Mouse (Mus musculus): ENCODE measurements around the gene BC037034. TPM values are rescaled to one million over a fixed set of nuclear protein-coding genes. Genes with fewer than 3 reads are reported as not detected.
A peak's percentile ranks its signal among the peaks of the same experiment; 100 is the strongest.

BC037034 gene
- polyA plus RNA-seq, 1 experiment from 2014 or later = 3.9 TPM

DNA sequence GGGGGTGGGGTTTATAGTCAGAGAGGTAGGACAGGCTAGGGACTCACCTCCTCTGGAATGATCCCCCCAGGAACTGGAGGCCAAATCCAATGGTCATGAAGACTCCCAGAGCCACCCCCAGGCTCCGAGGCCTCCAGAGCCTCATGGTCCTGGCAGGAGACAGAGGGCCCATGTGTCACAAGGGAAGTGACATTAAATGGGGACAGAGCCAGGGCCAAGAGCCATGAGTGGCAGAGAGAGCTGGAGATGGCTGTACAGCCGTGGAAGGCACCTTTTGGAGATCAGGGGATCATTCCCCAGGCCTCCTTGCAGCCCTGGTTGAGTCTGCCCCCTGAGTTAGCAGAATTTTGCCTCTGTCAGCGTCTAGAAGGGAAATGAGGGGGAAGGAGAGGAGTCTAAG, 7.4 kb upstream of the BC037034 start:
- DNase-seq (ENCODE audit: low spot score) = no peak
- ATAC-seq (replicated peaks; ENCODE audit: insufficient number of reproducible peaks, low FRiP score, low TSS enrichment, low read depth) = no peak
- H3K9me3 ChIP-seq (replicated peaks; ENCODE audit: control insufficient read depth, low read length) = no peaks in the 10 kb centered on the region
- no peak overlapping the region for H3K9ac ChIP-seq (replicated peaks; ENCODE audit: low read length)
- peaks cover 13% of the 10 kb centered on the region for H3K4me1 ChIP-seq (ENCODE audit: control insufficient read depth, insufficient read depth, low read length)
- no peaks in the 10 kb centered on the region; the same call in 1 of the 2 replicates for H3K36me3 ChIP-seq (replicated peaks; ENCODE audit: control insufficient read depth, insufficient read depth, low read depth, low read length)
- no peak overlapping the region for H3K4me2 ChIP-seq (ENCODE audit: low read depth, low read length)
- H3K4me3 ChIP-seq (ENCODE audit: low read depth, low read length) = no peak overlapping the region
- no peaks in the 10 kb centered on the region for H3K27me3 ChIP-seq (ENCODE audit: control insufficient read depth, insufficient read depth, low read length)
- WGBS = 43% methylated on average over 3 of the region's 3 CpGs
- H3K27ac ChIP-seq (replicated peaks; ENCODE audit: low read depth, low read length) = no peak overlapping the region

GRCm38 (mm10) chr5:138268980-138269379, 5.1 kb upstream of the BC037034 start:
- ATAC-seq (replicated peaks; ENCODE audit: insufficient number of reproducible peaks, low FRiP score, low TSS enrichment, low read depth) (no peak), DNase-seq (ENCODE audit: low spot score) (no peak)
- Histone ChIP-seq H3K9me3 (replicated peaks; ENCODE audit: control insufficient read depth, low read length) (no peaks in the 10 kb centered on the region), H3K4me1 (ENCODE audit: control insufficient read depth, insufficient read depth, low read length) (peaks cover 2% of the 10 kb centered on the region; the same call in 1 of the 2 replicates), H3K4me2 (ENCODE audit: low read depth, low read length) (no peak overlapping the region), H3K9ac (replicated peaks; ENCODE audit: low read length) (no peak overlapping the region), H3K36me3 (replicated peaks; ENCODE audit: control insufficient read depth, insufficient read depth, low read depth, low read length) (no peaks in the 10 kb centered on the region), H3K27me3 (ENCODE audit: control insufficient read depth, insufficient read depth, low read length) (no peaks in the 10 kb centered on the region), H3K4me3 (ENCODE audit: low read depth, low read length) (no peak overlapping the region), H3K27ac (replicated peaks; ENCODE audit: low read depth, low read length) (no peak overlapping the region)
- 80% methylated on average over 4 of the region's 4 CpGs for WGBS

DNA sequence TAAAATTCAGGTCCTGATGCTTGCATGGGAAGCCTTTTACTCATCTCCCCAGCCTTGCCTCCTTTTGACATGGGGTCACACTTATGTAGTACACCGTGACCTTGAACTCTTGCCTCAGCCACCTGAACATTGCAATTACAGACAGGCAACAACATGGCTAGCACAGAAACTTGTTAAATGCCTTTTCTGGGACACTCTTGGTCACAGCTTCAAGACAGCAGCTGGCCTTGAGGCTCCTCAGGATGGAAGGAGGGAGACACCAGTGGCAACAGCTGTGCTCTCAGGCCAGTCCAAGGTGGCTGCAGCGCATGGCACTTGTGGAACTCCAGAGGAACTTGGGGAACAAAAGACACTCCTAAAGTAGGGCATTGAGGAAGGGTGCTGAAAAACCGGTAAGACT, 3.3 kb upstream of the BC037034 start:
- no peak overlapping the region for H3K9ac ChIP-seq (replicated peaks; ENCODE audit: low read length)
- H3K27me3 ChIP-seq (ENCODE audit: control insufficient read depth, insufficient read depth, low read length) = no peaks in the 10 kb centered on the region
- H3K4me1 ChIP-seq (ENCODE audit: control insufficient read depth, insufficient read depth, low read length) = peaks cover 2% of the 10 kb centered on the region; the same call in 1 of the 2 replicates
- no peak overlapping the region for H3K4me3 ChIP-seq (ENCODE audit: low read depth, low read length)
- no peak for ATAC-seq (replicated peaks; ENCODE audit: insufficient number of reproducible peaks, low FRiP score, low TSS enrichment, low read depth)
- DNase-seq (ENCODE audit: low spot score) = no peak
- H3K4me2 ChIP-seq (ENCODE audit: low read depth, low read length) = no peak overlapping the region
- WGBS = 91% methylated on average over 3 of the region's 3 CpGs
- no peaks in the 10 kb centered on the region for H3K9me3 ChIP-seq (replicated peaks; ENCODE audit: control insufficient read depth, low read length)
- H3K36me3 ChIP-seq (replicated peaks; ENCODE audit: control insufficient read depth, insufficient read depth, low read depth, low read length) = no peaks in the 10 kb centered on the region; the same call in 1 of the 2 replicates
- H3K27ac ChIP-seq (replicated peaks; ENCODE audit: low read depth, low read length) = no peak overlapping the region

- H3K27ac ChIP-seq (replicated peaks; ENCODE audit: low read depth, low read length) = no peak overlapping the region
- no peaks in the 10 kb centered on the region for H3K4me1 ChIP-seq (ENCODE audit: control insufficient read depth, insufficient read depth, low read length)
- no peaks in the 10 kb centered on the region for H3K27me3 ChIP-seq (ENCODE audit: control insufficient read depth, insufficient read depth, low read length)
- ATAC-seq (replicated peaks; ENCODE audit: insufficient number of reproducible peaks, low FRiP score, low TSS enrichment, low read depth) = no peak
- H3K4me2 ChIP-seq (ENCODE audit: low read depth, low read length) = no peak overlapping the region
- no peak overlapping the region for H3K9ac ChIP-seq (replicated peaks; ENCODE audit: low read length)
- H3K36me3 ChIP-seq (replicated peaks; ENCODE audit: control insufficient read depth, insufficient read depth, low read depth, low read length) = peaks cover 2% of the 10 kb centered on the region
- WGBS = 97% methylated on average over 4 of the region's 4 CpGs
- H3K4me3 ChIP-seq (ENCODE audit: low read depth, low read length) = no peak overlapping the region
- no peak for DNase-seq (ENCODE audit: low spot score)
- no peaks in the 10 kb centered on the region for H3K9me3 ChIP-seq (replicated peaks; ENCODE audit: control insufficient read depth, low read length)
Measured at GRCm38 (mm10) chr5:138265712-138266111, 1.9 kb upstream of the BC037034 start.

- Histone ChIP-seq H3K4me1 (ENCODE audit: control insufficient read depth, insufficient read depth, low read length) (no peaks in the 10 kb centered on the region), H3K4me3 (ENCODE audit: low read depth, low read length) (peak overlapping the region; percentile 83), H3K36me3 (replicated peaks; ENCODE audit: control insufficient read depth, insufficient read depth, low read depth, low read length) (peaks cover 7% of the 10 kb centered on the region), H3K27me3 (ENCODE audit: control insufficient read depth, insufficient read depth, low read length) (no peaks in the 10 kb centered on the region), H3K27ac (replicated peaks; ENCODE audit: low read depth, low read length) (no peak overlapping the region), H3K9ac (replicated peaks; ENCODE audit: low read length) (peak overlapping the region; percentile 88), H3K4me2 (ENCODE audit: low read depth, low read length) (peak overlapping the region; percentile 73), H3K9me3 (replicated peaks; ENCODE audit: control insufficient read depth, low read length) (no peaks in the 10 kb centered on the region)
- ATAC-seq (replicated peaks; ENCODE audit: insufficient number of reproducible peaks, low FRiP score, low TSS enrichment, low read depth) (no peak), DNase-seq (ENCODE audit: low spot score) (no peak)
- 14% methylated on average over 6 of the region's 6 CpGs for WGBS
Measured at GRCm38 (mm10) chr5:138264207-138264578, 360 bp upstream of the BC037034 start.

DNA sequence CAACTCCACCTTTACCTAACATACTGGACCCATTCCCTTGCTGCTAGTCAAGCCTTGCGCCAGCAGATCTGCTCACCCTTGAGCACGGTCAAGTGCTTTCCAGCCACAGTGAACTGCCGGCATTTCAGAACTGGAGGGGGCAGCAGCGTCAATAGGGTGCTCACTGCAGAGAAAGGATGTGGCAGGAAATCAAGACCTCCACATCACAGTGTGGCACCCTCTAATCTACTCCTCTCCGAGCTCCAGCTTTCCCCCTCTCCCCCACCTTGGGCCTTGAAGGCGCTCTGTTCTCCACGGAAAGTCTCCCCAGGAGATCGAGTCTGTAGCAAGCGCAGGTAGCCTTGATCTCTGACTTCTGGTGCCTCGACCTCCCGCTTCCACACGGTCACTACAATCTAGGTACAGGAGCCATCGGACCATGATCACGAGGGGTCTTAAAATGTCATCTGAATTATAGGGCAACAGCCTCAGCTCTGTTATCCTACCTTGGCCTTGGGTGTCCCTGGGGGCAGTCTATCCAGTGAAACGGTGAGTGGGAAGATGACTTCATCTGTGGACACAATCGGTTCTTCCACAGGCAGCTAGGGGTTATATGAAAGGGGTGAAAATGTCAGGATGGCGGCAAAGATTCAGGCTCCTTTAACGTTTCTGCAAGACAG, 1.1 kb downstream of the BC037034 start:
- WGBS = 64% methylated on average over 18 of the region's 18 CpGs
- Histone ChIP-seq H3K4me2 (ENCODE audit: low read depth, low read length) (peak overlapping the region; percentile 73), H3K9me3 (replicated peaks; ENCODE audit: control insufficient read depth, low read length) (no peaks in the 10 kb centered on the region), H3K27me3 (ENCODE audit: control insufficient read depth, insufficient read depth, low read length) (no peaks in the 10 kb centered on the region), H3K4me3 (ENCODE audit: low read depth, low read length) (peak overlapping the region; percentile 83), H3K4me1 (ENCODE audit: control insufficient read depth, insufficient read depth, low read length) (no peaks in the 10 kb centered on the region), H3K36me3 (replicated peaks; ENCODE audit: control insufficient read depth, insufficient read depth, low read depth, low read length) (peaks cover 7% of the 10 kb centered on the region), H3K27ac (replicated peaks; ENCODE audit: low read depth, low read length) (no peak overlapping the region), H3K9ac (replicated peaks; ENCODE audit: low read length) (peak overlapping the region; percentile 88)
- ATAC-seq (replicated peaks; ENCODE audit: insufficient number of reproducible peaks, low FRiP score, low TSS enrichment, low read depth) = no peak
- no peak for DNase-seq (ENCODE audit: low spot score)

- Histone ChIP-seq H3K36me3 (replicated peaks; ENCODE audit: control insufficient read depth, insufficient read depth, low read depth, low read length) (peaks cover 7% of the 10 kb centered on the region), H3K27ac (replicated peaks; ENCODE audit: low read depth, low read length) (no peak overlapping the region), H3K9ac (replicated peaks; ENCODE audit: low read length) (no peak overlapping the region), H3K4me1 (ENCODE audit: control insufficient read depth, insufficient read depth, low read length) (no peaks in the 10 kb centered on the region), H3K4me3 (ENCODE audit: low read depth, low read length) (no peak overlapping the region), H3K9me3 (replicated peaks; ENCODE audit: control insufficient read depth, low read length) (no peaks in the 10 kb centered on the region), H3K27me3 (ENCODE audit: control insufficient read depth, insufficient read depth, low read length) (no peaks in the 10 kb centered on the region), H3K4me2 (ENCODE audit: low read depth, low read length) (no peak overlapping the region)
- DNase-seq (ENCODE audit: low spot score) = no peak
- 63% methylated on average over 4 of the region's 4 CpGs for WGBS
- no peak for ATAC-seq (replicated peaks; ENCODE audit: insufficient number of reproducible peaks, low FRiP score, low TSS enrichment, low read depth)
Measured at GRCm38 (mm10) chr5:138262001-138262400, 1.8 kb downstream of the BC037034 start.

DNA sequence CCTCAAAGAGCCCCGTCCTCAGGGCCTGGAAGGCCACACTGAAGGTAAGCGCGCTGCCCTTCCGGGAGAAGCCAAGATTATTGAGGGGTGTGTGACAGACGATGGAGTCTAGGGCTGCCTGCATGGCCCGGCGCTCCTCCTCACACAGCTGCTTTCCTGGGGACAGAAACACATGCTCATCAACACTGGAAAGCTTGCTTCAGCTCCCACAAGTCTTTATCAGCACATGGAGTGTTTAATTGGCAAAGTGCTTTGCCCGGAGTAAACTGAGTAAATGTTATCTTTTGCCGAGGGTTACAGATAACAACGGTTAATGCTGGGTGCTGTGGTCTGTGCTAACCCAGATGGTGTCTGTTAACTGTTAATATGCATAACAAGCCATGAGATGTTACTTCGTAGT, 3.0 kb downstream of the BC037034 start:
- Histone ChIP-seq H3K4me2 (ENCODE audit: low read depth, low read length) (no peak overlapping the region), H3K4me1 (ENCODE audit: control insufficient read depth, insufficient read depth, low read length) (no peaks in the 10 kb centered on the region), H3K9me3 (replicated peaks; ENCODE audit: control insufficient read depth, low read length) (no peaks in the 10 kb centered on the region), H3K9ac (replicated peaks; ENCODE audit: low read length) (no peak overlapping the region), H3K27me3 (ENCODE audit: control insufficient read depth, insufficient read depth, low read length) (no peaks in the 10 kb centered on the region), H3K36me3 (replicated peaks; ENCODE audit: control insufficient read depth, insufficient read depth, low read depth, low read length) (peaks cover 7% of the 10 kb centered on the region), H3K4me3 (ENCODE audit: low read depth, low read length) (no peak overlapping the region), H3K27ac (replicated peaks; ENCODE audit: low read depth, low read length) (no peak overlapping the region)
- ATAC-seq (replicated peaks; ENCODE audit: insufficient number of reproducible peaks, low FRiP score, low TSS enrichment, low read depth) (no peak), DNase-seq (ENCODE audit: low spot score) (no peak)
- 90% methylated on average over 11 of the region's 11 CpGs for WGBS
